Mouse (Mus musculus) cerebellum, adult 2 months (tissue): ENCODE results near the gene Lsm7.

ENCODE experiments used
- CTCF ChIP-seq: fragments of 200-500 bp; IDR thresholded peaks from 2 replicates; pipeline ENCODE4 v1.5.1; 2011; ENCODE audit warnings: low read depth, mild to moderate bottlenecking, control low read depth, low read length, moderate library complexity, borderline replicate concordance; ENCODE audit not compliant: insufficient read depth
- POLR2A ChIP-seq: fragments of 200-500 bp; IDR thresholded peaks from 2 replicates; pipeline ENCODE4 v1.6.1; 2011; ENCODE audit warnings: low read length, control low read depth, borderline replicate concordance; ENCODE audit not compliant: insufficient read depth

DNA sequence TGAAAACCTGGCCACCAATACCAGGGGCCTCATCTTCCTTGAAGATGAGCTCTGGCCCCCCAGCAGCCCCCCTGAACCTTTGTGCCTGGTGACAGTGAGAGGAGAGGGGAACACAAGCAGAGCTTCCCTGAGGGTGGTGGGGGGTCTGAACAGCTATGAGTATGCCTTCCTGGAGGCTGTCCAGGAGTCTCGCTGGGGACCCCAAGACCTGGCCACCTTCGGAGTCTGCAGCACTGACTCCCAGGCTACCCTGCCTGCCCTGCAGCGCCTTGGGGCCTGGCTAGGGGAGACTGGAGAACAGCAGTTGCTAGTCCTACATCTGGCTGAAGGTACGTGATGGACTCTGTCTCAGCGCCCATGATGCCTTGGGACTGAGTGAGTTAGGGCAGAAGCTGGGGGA lies 49.7 kb downstream of the Lsm7 start:
- no peak for TF ChIP-seq CTCF
- TF ChIP-seq POLR2A, result no peak
